Mouse (Mus musculus) lung, adult 2 months (tissue): ENCODE data around the gene Mgat5.

Experiments
- CTCF ChIP-seq: fragments of 200-500 bp; IDR thresholded peaks from 2 replicates; pipeline ENCODE4 v1.5.1; 2011; ENCODE audit warnings: mild to moderate bottlenecking, low read length, control low read depth; ENCODE audit not compliant: insufficient read depth
- POLR2A ChIP-seq: fragments of 200-500 bp; IDR thresholded peaks from 2 replicates; pipeline ENCODE4 v1.6.1; 2011; ENCODE audit warnings: low read depth, mild to moderate bottlenecking, control low read depth, low read length, borderline replicate concordance; ENCODE audit errors: extremely low read depth

GRCm38 (mm10) chr1:127171361-127171760 is 33.5 kb upstream of the Mgat5 start:
- TF ChIP-seq POLR2A (no peak), CTCF (no peak)
